In the genomic region with DNA sequence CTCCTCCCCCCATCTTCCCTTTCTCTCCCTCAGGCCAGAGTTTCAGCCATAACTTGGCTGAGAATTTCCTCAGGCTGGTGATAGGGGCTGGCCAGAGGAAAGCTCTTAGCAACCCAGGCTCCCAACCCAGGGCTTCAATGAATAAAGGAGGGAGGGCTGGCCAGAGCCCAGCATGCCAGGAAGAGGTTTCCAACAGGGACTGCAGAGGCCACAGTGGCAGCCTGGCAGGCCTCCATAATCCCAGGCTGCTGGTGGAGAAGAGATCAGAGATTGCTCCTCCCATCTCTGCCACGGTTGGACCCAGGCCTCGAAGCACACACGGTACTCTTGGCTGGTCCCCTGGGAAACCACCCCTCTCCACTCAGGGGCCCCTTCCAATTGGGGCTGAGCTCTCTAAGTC, we compare ENCODE assay signal across 9 mouse cellular contexts. TPM values are rescaled to one million over a fixed set of nuclear protein-coding genes. Genes with fewer than 3 reads are reported as not detected.
A peak's percentile ranks its signal among the peaks of the same experiment; 100 is the strongest.
DNase-seq lines count a peak whose midpoint lies in the region; ATAC-seq lines count a peak whose summit lies in the region.
"Had no signal": no experiment of that assay in that cellular context is flagged by ENCODE, and none has a peak within 500 bp of the region (broad histone marks: within the 10 kb centered on the region; RNA-seq: fewer than 3 reads in every experiment).

No protein-coding gene starts in this region.

- no peaks in the 10 kb centered on the region for H3K9me3 ChIP-seq in intestine, embryonic 16.5 days (ENCODE audit: control insufficient read depth, low read length)
- H3K9me3 ChIP-seq in intestine, embryonic 15.5 days = no peaks in the 10 kb centered on the region
- H3K9me3 ChIP-seq in forebrain, embryonic 10.5 days = no peaks in the 10 kb centered on the region
- no peaks in the 10 kb centered on the region for H3K9me3 ChIP-seq in neural tube, embryonic 13.5 days
- H3K9me3 ChIP-seq: G1E had no signal

- H3K9ac ChIP-seq in intestine, embryonic 16.5 days (ENCODE audit: low read depth, low read length) = no peak overlapping the region
- H3K9ac ChIP-seq in intestine, embryonic 15.5 days = no peak overlapping the region; the same call in 1 of the 2 replicates
- H3K9ac ChIP-seq in neural tube, embryonic 13.5 days = peak overlapping the region; percentile 42; the same call in 1 of the 2 replicates

- H3K4me3 ChIP-seq in intestine, embryonic 16.5 days (ENCODE audit: low read length) = no peak overlapping the region
- no peak overlapping the region for H3K4me3 ChIP-seq in intestine, embryonic 15.5 days (replicated peaks)
- H3K4me3 ChIP-seq in forebrain, embryonic 10.5 days = no peak overlapping the region
- no peak overlapping the region for H3K4me3 ChIP-seq in neural tube, embryonic 13.5 days

- peak; percentile 88 for DNase-seq in brain, adult 2 months (ENCODE audit: low read depth, low spot score)
- DNase-seq in forebrain, embryonic 10.5 days (ENCODE audit: extremely low spot score, low spot score) = no peak
- peak; percentile 27 to 53 for DNase-seq in kidney, postnatal 4 days
- no peak for DNase-seq in spleen, postnatal 10 days (ENCODE audit: low spot score in 2 of 2)
- no peak for DNase-seq in embryo, embryonic 9.5 days (ENCODE audit: extremely low spot score)

- no peak overlapping the region for H3K27ac ChIP-seq in intestine, embryonic 16.5 days (ENCODE audit: low read length)
- H3K27ac ChIP-seq in intestine, embryonic 15.5 days = no peak overlapping the region
- peak overlapping the region; percentile 75 for H3K27ac ChIP-seq in forebrain, embryonic 10.5 days
- peak overlapping the region; percentile 69 for H3K27ac ChIP-seq in neural tube, embryonic 13.5 days (replicated peaks)

- H3K36me3 ChIP-seq in intestine, embryonic 16.5 days (ENCODE audit: control insufficient read depth, insufficient read depth, low read length) = no peaks in the 10 kb centered on the region
- H3K36me3 ChIP-seq in intestine, embryonic 15.5 days = no peaks in the 10 kb centered on the region
- no peaks in the 10 kb centered on the region for H3K36me3 ChIP-seq in forebrain, embryonic 10.5 days (replicated peaks)
- no peaks in the 10 kb centered on the region for H3K36me3 ChIP-seq in neural tube, embryonic 13.5 days
- H3K36me3 ChIP-seq: G1E had no signal

- peaks cover 35% of the 10 kb centered on the region for H3K4me1 ChIP-seq in intestine, embryonic 16.5 days (ENCODE audit: control insufficient read depth, insufficient read depth, low read length)
- H3K4me1 ChIP-seq in intestine, embryonic 15.5 days (replicated peaks) = peaks cover 31% of the 10 kb centered on the region
- H3K4me1 ChIP-seq in forebrain, embryonic 10.5 days = peaks cover 96% of the 10 kb centered on the region
- H3K4me1 ChIP-seq in neural tube, embryonic 13.5 days (replicated peaks) = peaks cover 94% of the 10 kb centered on the region

- H3K4me2 ChIP-seq in intestine, embryonic 16.5 days (ENCODE audit: low read depth, low read length) = no peak overlapping the region
- H3K4me2 ChIP-seq in intestine, embryonic 15.5 days (replicated peaks) = no peak overlapping the region
- H3K4me2 ChIP-seq in neural tube, embryonic 13.5 days = no peak overlapping the region

- peaks cover 1% of the 10 kb centered on the region; the same call in 1 of the 2 replicates for H3K27me3 ChIP-seq in intestine, embryonic 16.5 days (replicated peaks; ENCODE audit: control insufficient read depth, insufficient read depth, low read length)
- H3K27me3 ChIP-seq in intestine, embryonic 15.5 days (replicated peaks) = 0 out of 2 replicates have a peak, but pooled peaks cover 6% of the 10 kb centered on the region
- peaks cover 56% of the 10 kb centered on the region for H3K27me3 ChIP-seq in forebrain, embryonic 10.5 days (ENCODE audit: poor library complexity, severe bottlenecking)
- H3K27me3 ChIP-seq in neural tube, embryonic 13.5 days = no peaks in the 10 kb centered on the region

- 35% methylated on average over 3 of the region's 3 CpGs for WGBS in intestine, embryonic 16.5 days
- 37% methylated on average over 3 of the region's 3 CpGs for WGBS in intestine, embryonic 15.5 days
- WGBS in forebrain, embryonic 10.5 days = 29% methylated on average over 3 of the region's 3 CpGs
- WGBS in neural tube, embryonic 13.5 days = 16% methylated on average over 3 of the region's 3 CpGs

- ATAC-seq in intestine, embryonic 16.5 days = peak; percentile 30; the same call in 1 of the 2 replicates
- ATAC-seq in intestine, embryonic 15.5 days = no peak
- ATAC-seq in neural tube, embryonic 13.5 days (ENCODE audit: low read depth) = peak; percentile 66

RNA-seq across cellular contexts. Expression of a gene that starts 10.4 kb away (rescaled TPM):
- 7.0 and 8.2 TPM in 2 replicates for polyA plus RNA-seq in intestine, embryonic 16.5 days (2015; fragmentation: Nextera tagmentation; extraction: Ambion mirVana)
- 7.6 and 8.8 TPM in 2 replicates for polyA plus RNA-seq in intestine, embryonic 15.5 days (2015; fragmentation: Nextera tagmentation; extraction: Ambion mirVana)
- polyA plus RNA-seq in forebrain, embryonic 10.5 days (2016; fragmentation: Nextera tagmentation; extraction: Ambion mirVana) = 9.7 and 10.0 TPM in 2 replicates
- polyA plus RNA-seq in neural tube, embryonic 13.5 days (2015; fragmentation: Nextera tagmentation; extraction: Ambion mirVana) = 41.5 and 43.8 TPM in 2 replicates
- polyA plus RNA-seq: G1E had no signal

Comparison
In these comparisons a context has a peak if more than half of its experiments do, and no peak if none do; other contexts are left out.
1. H3K27ac ChIP-seq: peak in forebrain, embryonic 10.5 days (single experiment) and neural tube, embryonic 13.5 days (single experiment); none in intestine, embryonic 16.5 days (single experiment) and intestine, embryonic 15.5 days (single experiment).
2. DNase-seq: peak in brain, adult 2 months (single experiment) and kidney, postnatal 4 days (2 of 2); none in forebrain, embryonic 10.5 days (single experiment), spleen, postnatal 10 days (0 of 2) and embryo, embryonic 9.5 days (single experiment).